Mouse (Mus musculus) neural tube, embryonic 10.5 days (tissue): ENCODE data around the gene Nav3.
A peak's percentile ranks its signal among the peaks of the same experiment; 100 is the strongest.

Source experiments
- DNase-seq: peaks from one replicate; pipeline ENCODE4 v3.0.0-alpha.2; 2017; ENCODE audit warnings: low spot score; ENCODE audit errors: extremely low spot score

The Nav3 gene

GRCm38 (mm10) chr10:109852392-109852791 is 603.6 kb downstream of the Nav3 start:
- no peak for DNase-seq

- no peak for DNase-seq
Measured at GRCm38 (mm10) chr10:109847631-109848030, 608.4 kb downstream of the Nav3 start.

- no peak for DNase-seq
Measured at GRCm38 (mm10) chr10:109843661-109844060, 612.3 kb downstream of the Nav3 start.

- DNase-seq = no peak
Measured at GRCm38 (mm10) chr10:109832768-109833291, 623.2 kb downstream of the Nav3 start.

GRCm38 (mm10) chr10:109806782-109807493 is 649.1 kb downstream of the Nav3 start:
- no peak for DNase-seq

- no peak for DNase-seq
Measured at GRCm38 (mm10) chr10:109803441-109803840, 652.6 kb downstream of the Nav3 start.

- no peak for DNase-seq
Measured at GRCm38 (mm10) chr10:109802236-109802635, 653.8 kb downstream of the Nav3 start.

- DNase-seq = no peak
Measured at GRCm38 (mm10) chr10:109799246-109799645, 656.8 kb downstream of the Nav3 start.

- no peak for DNase-seq
Measured at GRCm38 (mm10) chr10:109796981-109797380, 659.0 kb downstream of the Nav3 start.

- DNase-seq = no peak
Measured at GRCm38 (mm10) chr10:109793491-109793890, 662.5 kb downstream of the Nav3 start.

GRCm38 (mm10) chr10:109788728-109789127 is 667.3 kb downstream of the Nav3 start:
- no peak for DNase-seq

- no peak for DNase-seq
Measured at GRCm38 (mm10) chr10:109779109-109779508, 676.9 kb downstream of the Nav3 start.

- DNase-seq = no peak
Measured at GRCm38 (mm10) chr10:109769092-109769491, 686.9 kb downstream of the Nav3 start.

GRCm38 (mm10) chr10:109765650-109766049 is 690.4 kb downstream of the Nav3 start:
- peak; percentile 52 for DNase-seq

GRCm38 (mm10) chr10:109764412-109765101 is 691.4 kb downstream of the Nav3 start:
- DNase-seq = no peak

GRCm38 (mm10) chr10:109758921-109759600 is 696.9 kb downstream of the Nav3 start:
- DNase-seq = no peak

GRCm38 (mm10) chr10:109746901-109747300 is 709.1 kb downstream of the Nav3 start:
- no peak for DNase-seq

GRCm38 (mm10) chr10:109741664-109742063 is 714.3 kb downstream of the Nav3 start:
- DNase-seq = no peak

- no peak for DNase-seq
Measured at GRCm38 (mm10) chr10:109740326-109740725, 715.7 kb downstream of the Nav3 start.

GRCm38 (mm10) chr10:109723646-109724045 is 732.4 kb downstream of the Nav3 start:
- DNase-seq = no peak

- no peak for DNase-seq
Measured at GRCm38 (mm10) chr10:109718808-109719207, 737.2 kb downstream of the Nav3 start.

- DNase-seq = no peak
Measured at GRCm38 (mm10) chr10:109718390-109718789, 737.6 kb downstream of the Nav3 start.
